Mouse (Mus musculus): ENCODE data around the gene Pom121l2. TPM values are rescaled to one million over a fixed set of nuclear protein-coding genes. Genes with fewer than 3 reads are reported as not detected.
A peak's percentile ranks its signal among the peaks of the same experiment; 100 is the strongest.

The Pom121l2 gene
- 0.12 and 0.26 TPM in 2 replicates for polyA plus RNA-seq (2014; fragmentation: Nextera tagmentation; extraction: Ambion mirVana)

GRCm38 (mm10) chr13:21980981-21981802 lies at the start of gene Pom121l2:
Gene Pom121l2 (plus strand): TSS chr13:21981194.
- H3K27ac ChIP-seq (ENCODE audit: low read depth), result no peak within 1 kb of the TSS; the same call in 1 of the 2 replicates
- no peaks in the 10 kb centered on the region for H3K36me3 ChIP-seq (ENCODE audit: insufficient read depth)
- no peaks in the 10 kb centered on the region; the same call in 1 of the 2 replicates for H3K4me1 ChIP-seq (ENCODE audit: insufficient read depth)
- ATAC-seq (ENCODE audit: insufficient read depth) (peak; percentile 88), DNase-seq (peak; percentile 80)
- peak within 1 kb of the TSS; percentile 73 for H3K9ac ChIP-seq
- H3K9me3 ChIP-seq (ENCODE audit: low read depth, low read length), result no peaks in the 10 kb centered on the region
- H3K4me2 ChIP-seq, result peak within 1 kb of the TSS; percentile 92
- no peak for TF ChIP-seq CTCF (IDR thresholded peaks at IDR 0.05; ENCODE audit: low read depth)
- H3K4me3 ChIP-seq (ENCODE audit: low read depth, low read length), result peak within 1 kb of the TSS; percentile 61
- peaks cover 29% of the 10 kb centered on the region for H3K27me3 ChIP-seq (ENCODE audit: insufficient read depth, low read length)
- 1% methylated on average over 58 of the region's 58 CpGs for WGBS

GRCm38 (mm10) chr13:21931740-21932139 lies 49.3 kb upstream of the Pom121l2 start:
- H3K27ac ChIP-seq (ENCODE audit: low read depth), result no peak overlapping the region
- H3K9me3 ChIP-seq (ENCODE audit: low read depth, low read length), result no peaks in the 10 kb centered on the region
- no peak overlapping the region for H3K4me3 ChIP-seq (ENCODE audit: low read depth, low read length)
- no peaks in the 10 kb centered on the region; the same call in 1 of the 2 replicates for H3K4me1 ChIP-seq (ENCODE audit: insufficient read depth)
- DNase-seq, result no peak
- H3K36me3 ChIP-seq (ENCODE audit: insufficient read depth), result no peaks in the 10 kb centered on the region
- H3K9ac ChIP-seq, result no peak overlapping the region
- 60% methylated on average over 6 of the region's 6 CpGs for WGBS
- peak overlapping the region; percentile 23; the same call in 1 of the 2 replicates for H3K4me2 ChIP-seq
- TF ChIP-seq CTCF (IDR thresholded peaks at IDR 0.05; ENCODE audit: low read depth), result no peak
- no peak for ATAC-seq (ENCODE audit: insufficient read depth)
- H3K27me3 ChIP-seq (ENCODE audit: insufficient read depth, low read length), result no peaks in the 10 kb centered on the region

- H3K4me3 ChIP-seq (ENCODE audit: low read depth, low read length), result peak overlapping the region; percentile 22; the same call in 1 of the 2 replicates
- peak overlapping the region; percentile 54 for H3K4me2 ChIP-seq
- H3K36me3 ChIP-seq (ENCODE audit: insufficient read depth), result no peaks in the 10 kb centered on the region
- WGBS, result 11% methylated on average over 28 of the region's 28 CpGs
- no peak for TF ChIP-seq CTCF (IDR thresholded peaks at IDR 0.05; ENCODE audit: low read depth)
- peaks cover 2% of the 10 kb centered on the region; the same call in 1 of the 2 replicates for H3K4me1 ChIP-seq (ENCODE audit: insufficient read depth)
- no peaks in the 10 kb centered on the region for H3K27me3 ChIP-seq (ENCODE audit: insufficient read depth, low read length)
- no peak overlapping the region for H3K27ac ChIP-seq (ENCODE audit: low read depth)
- no peak overlapping the region; the same call in 1 of the 2 replicates for H3K9ac ChIP-seq
- no peaks in the 10 kb centered on the region for H3K9me3 ChIP-seq (ENCODE audit: low read depth, low read length)
- DNase-seq (peak; percentile 78), ATAC-seq (ENCODE audit: insufficient read depth) (no peak)
These were observed 47.1 kb upstream of the Pom121l2 start for GRCm38 (mm10) chr13:21933626-21934548.

GRCm38 (mm10) chr13:21934982-21935791 lies 45.8 kb upstream of the Pom121l2 start:
- ATAC-seq (ENCODE audit: insufficient read depth) (0 out of 2 replicates have a peak, but pooled peaks have one; percentile 35), DNase-seq (peak; percentile 91)
- TF ChIP-seq CTCF (IDR thresholded peaks at IDR 0.05; ENCODE audit: low read depth), result no peak
- no peak overlapping the region for H3K27ac ChIP-seq (ENCODE audit: low read depth)
- H3K4me2 ChIP-seq, result peak overlapping the region; percentile 54
- H3K4me1 ChIP-seq (ENCODE audit: insufficient read depth), result peaks cover 2% of the 10 kb centered on the region; the same call in 1 of the 2 replicates
- WGBS, result 10% methylated on average over 17 of the region's 17 CpGs
- no peaks in the 10 kb centered on the region for H3K9me3 ChIP-seq (ENCODE audit: low read depth, low read length)
- no peak overlapping the region for H3K9ac ChIP-seq
- peak overlapping the region; percentile 17 for H3K4me3 ChIP-seq (ENCODE audit: low read depth, low read length)
- H3K27me3 ChIP-seq (ENCODE audit: insufficient read depth, low read length), result no peaks in the 10 kb centered on the region
- no peaks in the 10 kb centered on the region for H3K36me3 ChIP-seq (ENCODE audit: insufficient read depth)

- DNase-seq (peak; percentile 64), ATAC-seq (ENCODE audit: insufficient read depth) (no peak)
- H3K4me1 ChIP-seq (ENCODE audit: insufficient read depth), result peaks cover 2% of the 10 kb centered on the region; the same call in 1 of the 2 replicates
- H3K4me3 ChIP-seq (ENCODE audit: low read depth, low read length), result peak overlapping the region; percentile 17
- H3K9ac ChIP-seq, result peak overlapping the region; percentile 4; the same call in 1 of the 2 replicates
- H3K9me3 ChIP-seq (ENCODE audit: low read depth, low read length), result no peaks in the 10 kb centered on the region
- WGBS, result 5% methylated on average over 7 of the region's 7 CpGs
- TF ChIP-seq CTCF (IDR thresholded peaks at IDR 0.05; ENCODE audit: low read depth), result no peak
- no peaks in the 10 kb centered on the region for H3K27me3 ChIP-seq (ENCODE audit: insufficient read depth, low read length)
- no peaks in the 10 kb centered on the region for H3K36me3 ChIP-seq (ENCODE audit: insufficient read depth)
- H3K27ac ChIP-seq (ENCODE audit: low read depth), result no peak overlapping the region
- H3K4me2 ChIP-seq, result peak overlapping the region; percentile 52
These were observed 45.2 kb upstream of the Pom121l2 start for GRCm38 (mm10) chr13:21935833-21936232.

GRCm38 (mm10) chr13:21936968-21937367 lies 44.0 kb upstream of the Pom121l2 start:
- Histone ChIP-seq H3K4me3 (ENCODE audit: low read depth, low read length) (peak overlapping the region; percentile 25), H3K4me2 (peak overlapping the region; percentile 52), H3K36me3 (ENCODE audit: insufficient read depth) (no peaks in the 10 kb centered on the region), H3K9ac (no peak overlapping the region), H3K9me3 (ENCODE audit: low read depth, low read length) (no peaks in the 10 kb centered on the region), H3K27ac (ENCODE audit: low read depth) (no peak overlapping the region), H3K4me1 (ENCODE audit: insufficient read depth) (peaks cover 2% of the 10 kb centered on the region; the same call in 1 of the 2 replicates), H3K27me3 (ENCODE audit: insufficient read depth, low read length) (no peaks in the 10 kb centered on the region)
- DNase-seq, result peak; percentile 80
- 3% methylated on average over 17 of the region's 17 CpGs for WGBS
- ATAC-seq (ENCODE audit: insufficient read depth), result peak; percentile 18
- TF ChIP-seq CTCF (IDR thresholded peaks at IDR 0.05; ENCODE audit: low read depth), result no peak
